Mouse (Mus musculus) limb, embryonic 13.5 days (tissue): ENCODE measurements around the gene 1700025G04Rik. TPM values are rescaled to one million over a fixed set of nuclear protein-coding genes. Genes with fewer than 3 reads are reported as not detected.

Source experiments
- ATAC-seq: fragments of 200-750 bp; cut with Nextera tagmentation; 2 replicates; pipeline ENCODE4 v1.8.0; 2017; ENCODE audit warnings: low read depth, moderate number of reproducible peaks, moderate TSS enrichment; ENCODE audit not compliant: low FRiP score
- H3K27ac ChIP-seq: fragments of 300-500 bp; sonication (generic); 2 replicates; pipeline ENCODE4 v1.5.1; 2015; ENCODE audit warnings: inconsistent platforms, mild to moderate bottlenecking, moderate library complexity
- H3K27me3 ChIP-seq: fragments of 300-500 bp; sonication (generic); 2 replicates; pipeline ENCODE4 v1.6.1; 2015; ENCODE audit warnings: mild to moderate bottlenecking, inconsistent platforms
- H3K36me3 ChIP-seq: fragments of 300-500 bp; sonication (generic); 2 replicates; pipeline ENCODE4 v1.6.1; 2015; ENCODE audit warnings: inconsistent platforms, mild to moderate bottlenecking, moderate library complexity
- H3K4me1 ChIP-seq: fragments of 300-500 bp; sonication (generic); 2 replicates; pipeline ENCODE4 v1.6.1; 2015; ENCODE audit warnings: inconsistent platforms
- H3K4me2 ChIP-seq: fragments of 300-500 bp; sonication (generic); replicated peaks from 2 replicates; pipeline ENCODE4 v1.6.1; 2015; ENCODE audit warnings: inconsistent platforms, mild to moderate bottlenecking, moderate library complexity
- H3K4me3 ChIP-seq: fragments of 300-500 bp; sonication (generic); 2 replicates; pipeline ENCODE4 v1.5.1; 2015; ENCODE audit warnings: moderate library complexity, mild to moderate bottlenecking, inconsistent platforms
- H3K9ac ChIP-seq: fragments of 300-500 bp; sonication (generic); 2 replicates; pipeline ENCODE4 v1.6.1; 2015; ENCODE audit warnings: mild to moderate bottlenecking, inconsistent platforms
- H3K9me3 ChIP-seq: fragments of 300-500 bp; sonication (generic); 2 replicates; pipeline ENCODE4 v1.6.1; 2016; ENCODE audit warnings: inconsistent platforms
- WGBS: fragments of 180-500 bp; shearing (Covaris S2); methylation state at CpG from one replicate; pipeline ENCODE4 v1.1.7; 2015; 5-methylcytosine and 5-hydroxymethylcytosine counted together
- polyA plus RNA-seq: library from polyadenylated mRNA; unstranded; fragments of >200 nt; fragmentation: Nextera tagmentation; extraction: Ambion mirVana; gene quantifications from 2 replicates; pipeline ENCODE4 v1.2.1, GENCODE M21; 2015

1700025G04Rik gene
- 28.3 and 30.9 TPM in 2 replicates for polyA plus RNA-seq

GRCm38 (mm10) chr1:152090018-152090553 lies at the start of gene 1700025G04Rik:
Gene 1700025G04Rik (minus strand): TSS chr1:152090125.
- Histone ChIP-seq H3K9ac (peak within 1 kb of the TSS; percentile 94), H3K4me2 (peak within 1 kb of the TSS; percentile 86), H3K27ac (peak within 1 kb of the TSS; percentile 72), H3K36me3 (no peaks in the 10 kb centered on the region), H3K4me3 (peak within 1 kb of the TSS; percentile 90), H3K9me3 (no peaks in the 10 kb centered on the region), H3K4me1 (peaks cover 47% of the 10 kb centered on the region), H3K27me3 (no peaks in the 10 kb centered on the region)
- 0% methylated on average over 30 of the region's 66 CpGs for WGBS
- ATAC-seq = peak; percentile 91

GRCm38 (mm10) chr1:152139496-152139895 lies 49.6 kb upstream of the 1700025G04Rik start:
- WGBS = 83% methylated on average over 4 of the region's 4 CpGs
- H3K9me3 ChIP-seq = peaks cover 8% of the 10 kb centered on the region; the same call in 1 of the 2 replicates
- H3K27me3 ChIP-seq = no peaks in the 10 kb centered on the region
- H3K4me2 ChIP-seq = no peak overlapping the region
- no peaks in the 10 kb centered on the region for H3K4me1 ChIP-seq
- H3K36me3 ChIP-seq = no peaks in the 10 kb centered on the region
- H3K27ac ChIP-seq = no peak overlapping the region
- H3K4me3 ChIP-seq = no peak overlapping the region
- H3K9ac ChIP-seq = no peak overlapping the region
- no peak for ATAC-seq

GRCm38 (mm10) chr1:152130029-152130727 lies 40.3 kb upstream of the 1700025G04Rik start:
- H3K9ac ChIP-seq = no peak overlapping the region
- no peaks in the 10 kb centered on the region for H3K36me3 ChIP-seq
- no peak overlapping the region for H3K27ac ChIP-seq
- H3K4me2 ChIP-seq = no peak overlapping the region
- H3K4me3 ChIP-seq = no peak overlapping the region
- 80% methylated on average over 14 of the region's 15 CpGs for WGBS
- no peaks in the 10 kb centered on the region for H3K9me3 ChIP-seq
- no peak for ATAC-seq
- H3K4me1 ChIP-seq = no peaks in the 10 kb centered on the region
- no peaks in the 10 kb centered on the region for H3K27me3 ChIP-seq

- Histone ChIP-seq H3K9ac (no peak overlapping the region), H3K36me3 (no peaks in the 10 kb centered on the region), H3K4me2 (no peak overlapping the region), H3K27ac (no peak overlapping the region), H3K4me1 (0 out of 2 replicates have a peak, but pooled peaks cover 4% of the 10 kb centered on the region), H3K4me3 (no peak overlapping the region), H3K9me3 (no peaks in the 10 kb centered on the region), H3K27me3 (no peaks in the 10 kb centered on the region)
- ATAC-seq = no peak
- whole genome bisulfite sequencing = 92% methylated on average over 7 of the region's 7 CpGs
Measured at GRCm38 (mm10) chr1:152125451-152125850, 35.5 kb upstream of the 1700025G04Rik start.

GRCm38 (mm10) chr1:152110123-152110522 lies 20.2 kb upstream of the 1700025G04Rik start:
- H3K4me3 ChIP-seq = no peak overlapping the region
- WGBS = 97% methylated on average over 1 of the region's 1 CpGs
- H3K36me3 ChIP-seq = no peaks in the 10 kb centered on the region
- no peaks in the 10 kb centered on the region for H3K27me3 ChIP-seq
- H3K4me2 ChIP-seq = no peak overlapping the region
- no peak overlapping the region for H3K27ac ChIP-seq
- ATAC-seq = no peak
- H3K9ac ChIP-seq = no peak overlapping the region
- H3K4me1 ChIP-seq = no peaks in the 10 kb centered on the region
- no peaks in the 10 kb centered on the region for H3K9me3 ChIP-seq

GRCm38 (mm10) chr1:152106136-152106535 lies 16.2 kb upstream of the 1700025G04Rik start:
- Histone ChIP-seq H3K36me3 (no peaks in the 10 kb centered on the region), H3K9me3 (no peaks in the 10 kb centered on the region), H3K4me3 (no peak overlapping the region), H3K9ac (no peak overlapping the region), H3K4me1 (peaks cover 6% of the 10 kb centered on the region), H3K27ac (no peak overlapping the region), H3K27me3 (no peaks in the 10 kb centered on the region), H3K4me2 (no peak overlapping the region)
- no peak for ATAC-seq
- 70% methylated on average over 2 of the region's 2 CpGs for WGBS

- H3K4me2 ChIP-seq = no peak overlapping the region
- H3K27ac ChIP-seq = no peak overlapping the region
- H3K9me3 ChIP-seq = no peaks in the 10 kb centered on the region
- H3K27me3 ChIP-seq = no peaks in the 10 kb centered on the region
- no peak overlapping the region for H3K9ac ChIP-seq
- peaks cover 6% of the 10 kb centered on the region for H3K4me1 ChIP-seq
- no peaks in the 10 kb centered on the region for H3K36me3 ChIP-seq
- no peak for ATAC-seq
- 92% methylated on average over 1 of the region's 1 CpGs for WGBS
- no peak overlapping the region for H3K4me3 ChIP-seq
Measured at GRCm38 (mm10) chr1:152105246-152105645, 15.3 kb upstream of the 1700025G04Rik start.

- no peaks in the 10 kb centered on the region for H3K27me3 ChIP-seq
- H3K9me3 ChIP-seq = no peaks in the 10 kb centered on the region
- no peak overlapping the region for H3K4me2 ChIP-seq
- no peak for ATAC-seq
- WGBS = 49% methylated on average over 5 of the region's 5 CpGs
- no peaks in the 10 kb centered on the region for H3K36me3 ChIP-seq
- H3K9ac ChIP-seq = no peak overlapping the region
- no peak overlapping the region for H3K27ac ChIP-seq
- no peak overlapping the region for H3K4me3 ChIP-seq
- H3K4me1 ChIP-seq = peaks cover 6% of the 10 kb centered on the region
Measured at GRCm38 (mm10) chr1:152101746-152102145, 11.8 kb upstream of the 1700025G04Rik start.

- no peak overlapping the region for H3K27ac ChIP-seq
- no peak overlapping the region for H3K9ac ChIP-seq
- WGBS = 33% methylated on average over 3 of the region's 3 CpGs
- no peaks in the 10 kb centered on the region for H3K9me3 ChIP-seq
- H3K4me3 ChIP-seq = no peak overlapping the region
- H3K4me2 ChIP-seq = no peak overlapping the region
- no peak for ATAC-seq
- H3K4me1 ChIP-seq = peaks cover 4% of the 10 kb centered on the region; the same call in 1 of the 2 replicates
- no peaks in the 10 kb centered on the region for H3K27me3 ChIP-seq
- no peaks in the 10 kb centered on the region for H3K36me3 ChIP-seq
Measured at GRCm38 (mm10) chr1:152096045-152096444, 6.1 kb upstream of the 1700025G04Rik start.

- 2% methylated on average over 36 of the region's 36 CpGs for WGBS
- ATAC-seq = peak; percentile 67
- Histone ChIP-seq H3K27ac (peak overlapping the region; percentile 72), H3K4me3 (peak overlapping the region; percentile 90), H3K27me3 (no peaks in the 10 kb centered on the region), H3K4me2 (peak overlapping the region; percentile 86), H3K4me1 (peaks cover 39% of the 10 kb centered on the region), H3K9ac (peak overlapping the region; percentile 94), H3K9me3 (no peaks in the 10 kb centered on the region), H3K36me3 (no peaks in the 10 kb centered on the region)
Measured at GRCm38 (mm10) chr1:152090564-152091545, 930 bp upstream of the 1700025G04Rik start.

- Histone ChIP-seq H3K9me3 (no peaks in the 10 kb centered on the region), H3K9ac (peak overlapping the region; percentile 94), H3K36me3 (no peaks in the 10 kb centered on the region), H3K4me3 (peak overlapping the region; percentile 90), H3K4me1 (peaks cover 52% of the 10 kb centered on the region), H3K4me2 (peak overlapping the region; percentile 86), H3K27ac (peak overlapping the region; percentile 72), H3K27me3 (no peaks in the 10 kb centered on the region)
- ATAC-seq = peak; percentile 16
- 0% methylated on average over 22 of the region's 25 CpGs for WGBS
Measured at GRCm38 (mm10) chr1:152089526-152089925, 399 bp downstream of the 1700025G04Rik start.
